Mouse (Mus musculus) liver, embryonic 16.5 days (tissue): ENCODE measurements around the gene Isca1. TPM values are rescaled to one million over a fixed set of nuclear protein-coding genes. Genes with fewer than 3 reads are reported as not detected.
"Not testable (repeated sequence)": the region's sequence is repeated elsewhere in the genome, so short reads cannot be mapped to it uniquely, and the experiment has no call there.

Experiments
- ATAC-seq: fragments of 200-750 bp; cut with Nextera tagmentation; 2 replicates; pipeline ENCODE4 v1.8.0; 2017; ENCODE audit warnings: low read depth, mild to moderate bottlenecking, moderate number of reproducible peaks, moderate library complexity
- H3K27ac ChIP-seq: fragments of 300-500 bp; sonication (generic); 2 replicates; pipeline ENCODE4 v1.5.1; 2014; ENCODE audit warnings: mild to moderate bottlenecking, low read length
- H3K27me3 ChIP-seq: fragments of 300-500 bp; sonication (generic); 2 replicates; pipeline ENCODE4 v1.6.1; 2014; ENCODE audit warnings: low read depth, low read length, mixed read lengths; ENCODE audit not compliant: control insufficient read depth, insufficient read depth
- H3K36me3 ChIP-seq: fragments of 300-500 bp; sonication (generic); 2 replicates; pipeline ENCODE4 v1.6.1; 2014; ENCODE audit warnings: mild to moderate bottlenecking; ENCODE audit not compliant: control insufficient read depth, insufficient read depth
- H3K4me1 ChIP-seq: fragments of 300-500 bp; sonication (generic); 2 replicates; pipeline ENCODE4 v1.6.1; 2014; ENCODE audit warnings: low read depth, low read length, mixed read lengths; ENCODE audit not compliant: control insufficient read depth
- H3K4me2 ChIP-seq: fragments of 300-500 bp; sonication (generic); 2 replicates; pipeline ENCODE4 v1.6.1; 2014; ENCODE audit warnings: low read depth, low read length, mixed read lengths
- H3K4me3 ChIP-seq: fragments of 300-500 bp; sonication (generic); 2 replicates; pipeline ENCODE4 v1.5.1; 2014; ENCODE audit warnings: low read depth, mild to moderate bottlenecking, low read length
- H3K9ac ChIP-seq: fragments of 300-500 bp; sonication (generic); 2 replicates; pipeline ENCODE4 v1.6.1; 2014; ENCODE audit warnings: low read depth, low read length
- H3K9me3 ChIP-seq: fragments of 300-500 bp; sonication (generic); replicated peaks from 2 replicates; pipeline ENCODE4 v1.6.1; 2016; ENCODE audit warnings: low read length; ENCODE audit not compliant: control insufficient read depth
- WGBS: fragments of 180-500 bp; shearing (Covaris S2); extraction: QIAGEN DNeasy Blood & Tissue Kit; methylation state at CpG from one replicate; pipeline ENCODE4 v1.1.7; 2014; ENCODE audit not compliant: insufficient replicate concordance; 5-methylcytosine and 5-hydroxymethylcytosine counted together
- polyA plus RNA-seq: library from polyadenylated mRNA; unstranded; fragments of >200 nt; fragmentation: Nextera tagmentation; extraction: Ambion mirVana; gene quantifications from 2 replicates; pipeline ENCODE4 v1.2.1, GENCODE M21; 2015

Gene Isca1
- polyA plus RNA-seq, 1 experiment from 2014 or later = 231 TPM

GRCm38 (mm10) chr13:59722089-59722488 is 47.5 kb downstream of the Isca1 start:
- peak; percentile 39; the same call in 1 of the 2 replicates for ATAC-seq
- not testable (repeated sequence) for H3K36me3 ChIP-seq, H3K4me3 ChIP-seq, H3K9me3 ChIP-seq, H3K27ac ChIP-seq, H3K9ac ChIP-seq, H3K4me2 ChIP-seq
- peaks cover 12% of the 10 kb centered on the region; the same call in 1 of the 2 replicates for H3K27me3 ChIP-seq
- WGBS = 42% methylated on average over 1 of the region's 1 CpGs
- H3K4me1 ChIP-seq = peaks cover 12% of the 10 kb centered on the region

GRCm38 (mm10) chr13:59719475-59719874 is 50.1 kb downstream of the Isca1 start:
- WGBS = 69% methylated on average over 1 of the region's 1 CpGs
- peaks cover 12% of the 10 kb centered on the region for H3K4me1 ChIP-seq

GRCm38 (mm10) chr13:59718857-59719440 is 50.7 kb downstream of the Isca1 start:
- peak; percentile 48; the same call in 1 of the 2 replicates for ATAC-seq
- not testable (repeated sequence) for H3K9me3 ChIP-seq, H3K27ac ChIP-seq, H3K27me3 ChIP-seq, H3K4me2 ChIP-seq, H3K36me3 ChIP-seq, H3K9ac ChIP-seq, H3K4me3 ChIP-seq
- H3K4me1 ChIP-seq = peaks cover 12% of the 10 kb centered on the region
- WGBS = 15% methylated on average over 6 of the region's 6 CpGs

More at GRCm38 (mm10) chr13:59719475-59719874, 50.1 kb downstream of the Isca1 start:
- no peak overlapping the region for H3K4me3 ChIP-seq
- no peak overlapping the region for H3K9ac ChIP-seq
- no peak overlapping the region for H3K27ac ChIP-seq
- no peaks in the 10 kb centered on the region for H3K36me3 ChIP-seq
- no peaks in the 10 kb centered on the region for H3K9me3 ChIP-seq
- no peaks in the 10 kb centered on the region for H3K27me3 ChIP-seq
- H3K4me2 ChIP-seq = no peak overlapping the region
- ATAC-seq = peak; percentile 69

- H3K36me3 ChIP-seq = no peaks in the 10 kb centered on the region
- no peak overlapping the region for H3K9ac ChIP-seq
- 40% methylated on average over 3 of the region's 3 CpGs for WGBS
- H3K4me1 ChIP-seq = no peaks in the 10 kb centered on the region
- H3K4me3 ChIP-seq = no peak overlapping the region
- ATAC-seq = no peak
- no peak overlapping the region for H3K27ac ChIP-seq
- H3K27me3 ChIP-seq = no peaks in the 10 kb centered on the region
- no peaks in the 10 kb centered on the region for H3K9me3 ChIP-seq
- no peak overlapping the region for H3K4me2 ChIP-seq
Measured at GRCm38 (mm10) chr13:59713710-59714109, 55.9 kb downstream of the Isca1 start.

- ATAC-seq, H3K27ac ChIP-seq, H3K9me3 ChIP-seq, H3K27me3 ChIP-seq, H3K4me2 ChIP-seq, H3K36me3 ChIP-seq, H3K4me1 ChIP-seq, H3K4me3 ChIP-seq, H3K9ac ChIP-seq: not testable (repeated sequence)
- WGBS = 50% methylated on average over 3 of the region's 3 CpGs
Measured at GRCm38 (mm10) chr13:59711984-59712383, 57.6 kb downstream of the Isca1 start, which contains the start of gene Spata31d1b. Gene Spata31d1b, plus strand, starts transcription at chr13:59712284.

- no peak within 1 kb of the TSS for H3K4me3 ChIP-seq
- no peak within 1 kb of the TSS for H3K4me2 ChIP-seq
- H3K27ac ChIP-seq = no peak within 1 kb of the TSS
- no peaks in the 10 kb centered on the region for H3K9me3 ChIP-seq
- WGBS = 80% methylated on average over 15 of the region's 15 CpGs
- ATAC-seq = no peak
- no peak within 1 kb of the TSS for H3K9ac ChIP-seq
- H3K4me1 ChIP-seq = no peaks in the 10 kb centered on the region
- no peaks in the 10 kb centered on the region for H3K36me3 ChIP-seq
- H3K27me3 ChIP-seq = no peaks in the 10 kb centered on the region
Measured at GRCm38 (mm10) chr13:59710230-59710629, 59.4 kb downstream of the Isca1 start, which contains the start of gene Spata31d1a. Gene Spata31d1a, minus strand, starts transcription at chr13:59710330.

Other genes with a start within 250 kb of the Isca1 start
- 7.3 and 9.0 TPM in 2 replicates for gene Agtpbp1, start 184.6 kb downstream of the Isca1 start, polyA plus RNA-seq
- 22.1 and 23.0 TPM in 2 replicates for gene Naa35, start 184.6 kb downstream of the Isca1 start, polyA plus RNA-seq
- gene Golm1, start 94.0 kb downstream of the Isca1 start, polyA plus RNA-seq = 36.8 and 38.6 TPM in 2 replicates
- not detected in 2 replicates for gene 4921517D22Rik, start 75.7 kb downstream of the Isca1 start, polyA plus RNA-seq
- 0.12 TPM in 1 of 2 replicates, not detected in the other for gene Spata31d1a, start 59.5 kb downstream of the Isca1 start, polyA plus RNA-seq
- not detected in 2 replicates for gene Spata31d1b, start 57.5 kb downstream of the Isca1 start, polyA plus RNA-seq
- gene Spata31d1d, start 38.1 kb downstream of the Isca1 start, polyA plus RNA-seq = 0.02 TPM in 1 of 2 replicates, not detected in the other
- not detected in 2 replicates for gene 1700014D04Rik, start 23.1 kb downstream of the Isca1 start, polyA plus RNA-seq
- gene Gm49354, start 12.4 kb upstream of the Isca1 start, polyA plus RNA-seq = not detected in 2 replicates
- gene Tut7, start 53.3 kb upstream of the Isca1 start, polyA plus RNA-seq = 57.3 and 59.6 TPM in 2 replicates